Mouse (Mus musculus) naive thymus-derived CD4-positive, alpha-beta T cell, adult 2 months (primary cell): ENCODE measurements around the gene Nf2.

Experiments used
- DNase-seq: peaks from one replicate; pipeline ENCODE4 v3.0.0-alpha.2; 2011; ENCODE audit warnings: low read depth

Nf2 gene

GRCm38 (mm10) chr11:4849258-4849943 is at the start of gene Nf2:
Gene Nf2 (minus strand): TSS chr11:4849536.
- peak; percentile 95 for DNase-seq

- peak; percentile 82 for DNase-seq
Measured at GRCm38 (mm10) chr11:4894848-4895816, 45.8 kb upstream of the Nf2 start, which contains the start of gene Thoc5. Gene Thoc5 (plus strand): TSS chr11:4895320.

- no peak for DNase-seq
Measured at GRCm38 (mm10) chr11:4886987-4887386, 37.7 kb upstream of the Nf2 start.

GRCm38 (mm10) chr11:4885385-4885903 is 36.1 kb upstream of the Nf2 start:
- DNase-seq, result peak; percentile 73

- DNase-seq, result no peak
Measured at GRCm38 (mm10) chr11:4882892-4883627, 33.7 kb upstream of the Nf2 start.

- DNase-seq, result no peak
Measured at GRCm38 (mm10) chr11:4881087-4881486, 31.8 kb upstream of the Nf2 start.

- no peak for DNase-seq
Measured at GRCm38 (mm10) chr11:4874551-4874950, 25.2 kb upstream of the Nf2 start.

- peak; percentile 92 for DNase-seq
Measured at GRCm38 (mm10) chr11:4873755-4874475, 24.6 kb upstream of the Nf2 start, which contains the start of gene Nipsnap1. Gene Nipsnap1 (plus strand): TSS chr11:4873951.

GRCm38 (mm10) chr11:4865645-4866251 is 16.4 kb upstream of the Nf2 start:
- DNase-seq, result peak; percentile 86

GRCm38 (mm10) chr11:4862730-4863129 is 13.4 kb upstream of the Nf2 start:
- DNase-seq, result no peak

- no peak for DNase-seq
Measured at GRCm38 (mm10) chr11:4861816-4862604, 12.7 kb upstream of the Nf2 start.

GRCm38 (mm10) chr11:4860986-4861385 is 11.7 kb upstream of the Nf2 start:
- no peak for DNase-seq

GRCm38 (mm10) chr11:4858416-4858815 is 9.1 kb upstream of the Nf2 start:
- no peak for DNase-seq

- DNase-seq, result no peak
Measured at GRCm38 (mm10) chr11:4854181-4854580, 4.8 kb upstream of the Nf2 start.

GRCm38 (mm10) chr11:4853021-4853420 is 3.7 kb upstream of the Nf2 start:
- no peak for DNase-seq

- no peak for DNase-seq
Measured at GRCm38 (mm10) chr11:4850404-4850803, 1.1 kb upstream of the Nf2 start.

GRCm38 (mm10) chr11:4848483-4849248 is 670 bp downstream of the Nf2 start:
- peak; percentile 69 for DNase-seq

GRCm38 (mm10) chr11:4840942-4841526 is 8.3 kb downstream of the Nf2 start:
- DNase-seq, result no peak

- no peak for DNase-seq
Measured at GRCm38 (mm10) chr11:4838235-4838634, 11.1 kb downstream of the Nf2 start.
